Mouse (Mus musculus) heart, embryonic 14.5 days (tissue): ENCODE measurements around the gene Gpr65. TPM values are rescaled to one million over a fixed set of nuclear protein-coding genes. Genes with fewer than 3 reads are reported as not detected.

Source experiments
- ATAC-seq: fragments of 200-750 bp; cut with Nextera tagmentation; 2 replicates; pipeline ENCODE4 v1.8.0; 2017; ENCODE audit warnings: low read depth, moderate TSS enrichment; ENCODE audit not compliant: insufficient number of reproducible peaks, insufficient read depth, low FRiP score
- H3K27ac ChIP-seq, 2 experiments: fragments of 200-500 bp in 1 of 2; fragments of 300-500 bp in 1 of 2; sonication (generic) in 1 of 2; replicated peaks in 1 of 2; 2 replicates each; pipeline ENCODE4 v1.5.1; 2012 to 2014; ENCODE audit warnings: low read depth in 2 of 2, low read length in 2 of 2, control low read depth in 1 of 2, mild to moderate bottlenecking in 1 of 2, mixed read lengths in 1 of 2; ENCODE audit not compliant: control insufficient read depth in 1 of 2, insufficient read depth in 1 of 2
- H3K27me3 ChIP-seq: fragments of 300-500 bp; sonication (generic); 2 replicates; pipeline ENCODE4 v1.6.1; 2014; ENCODE audit warnings: mild to moderate bottlenecking, low read length, control low read depth; ENCODE audit not compliant: control insufficient read depth, insufficient read depth
- H3K36me3 ChIP-seq: fragments of 300-500 bp; sonication (generic); 2 replicates; pipeline ENCODE4 v1.6.1; 2014; ENCODE audit warnings: mild to moderate bottlenecking, control low read depth, low read length, mixed read lengths; ENCODE audit not compliant: control insufficient read depth, insufficient read depth
- H3K4me1 ChIP-seq, 2 experiments: fragments of 200-500 bp in 1 of 2; fragments of 300-500 bp in 1 of 2; sonication (generic) in 1 of 2; 2 replicates each; pipeline ENCODE4 v1.6.1; 2012 to 2014; ENCODE audit warnings: low read length in 2 of 2, control low read depth in 1 of 2, mixed read lengths in 1 of 2; ENCODE audit not compliant: control insufficient read depth in 2 of 2, insufficient read depth in 2 of 2
- H3K4me2 ChIP-seq: fragments of 300-500 bp; sonication (generic); 2 replicates; pipeline ENCODE4 v1.6.1; 2014; ENCODE audit warnings: mild to moderate bottlenecking, low read length
- H3K4me3 ChIP-seq, 2 experiments: fragments of 200-500 bp in 1 of 2; fragments of 300-500 bp in 1 of 2; sonication (generic) in 1 of 2; 2 replicates each; pipeline ENCODE4 v1.5.1; 2012 to 2014; ENCODE audit warnings: low read length in 2 of 2, mild to moderate bottlenecking in 2 of 2, control low read depth in 1 of 2, low read depth in 1 of 2, moderate library complexity in 1 of 2; ENCODE audit not compliant: control insufficient read depth in 1 of 2, insufficient read depth in 1 of 2
- H3K9ac ChIP-seq: fragments of 300-500 bp; sonication (generic); 2 replicates; pipeline ENCODE4 v1.6.1; 2014; ENCODE audit warnings: mild to moderate bottlenecking, low read length
- H3K9me3 ChIP-seq: fragments of 300-500 bp; sonication (generic); 2 replicates; pipeline ENCODE4 v1.6.1; 2016; ENCODE audit warnings: low read length, control low read depth; ENCODE audit not compliant: control insufficient read depth
- WGBS: fragments of 180-500 bp; shearing (Covaris S2); extraction: QIAGEN DNeasy Blood & Tissue Kit; methylation state at CpG from one replicate; pipeline ENCODE4 v1.1.7; 2014; 5-methylcytosine and 5-hydroxymethylcytosine counted together
- polyA plus RNA-seq: library from polyadenylated mRNA; unstranded; fragments of >200 nt; fragmentation: Nextera tagmentation; extraction: Ambion mirVana; gene quantifications from 2 replicates; pipeline ENCODE4 v1.2.1, GENCODE M21; 2014

The Gpr65 gene
- polyA plus RNA-seq, 1 experiment from 2014 or later: 1.0 TPM

GRCm38 (mm10) chr12:98249671-98250070, 18.8 kb upstream of the Gpr65 start:
- WGBS: 70% methylated on average over 3 of the region's 3 CpGs

GRCm38 (mm10) chr12:98250327-98250726, 18.1 kb upstream of the Gpr65 start:
- Histone ChIP-seq H3K36me3 (peaks cover 22% of the 10 kb centered on the region), H3K4me1 (no peaks in the 10 kb centered on the region), H3K4me3 (no peak overlapping the region), H3K4me2 (no peak overlapping the region), H3K9me3 (no peaks in the 10 kb centered on the region), H3K27ac (no peak overlapping the region), H3K9ac (no peak overlapping the region), H3K27me3 (no peaks in the 10 kb centered on the region)
- no peak for ATAC-seq
- WGBS: 92% methylated on average over 8 of the region's 8 CpGs

More at GRCm38 (mm10) chr12:98249671-98250070, 18.8 kb upstream of the Gpr65 start:
- Histone ChIP-seq H3K9ac (no peak overlapping the region), H3K27me3 (no peaks in the 10 kb centered on the region), H3K9me3 (no peaks in the 10 kb centered on the region), H3K4me1 (no peaks in the 10 kb centered on the region), H3K4me2 (no peak overlapping the region), H3K4me3 (no peak overlapping the region), H3K36me3 (peaks cover 22% of the 10 kb centered on the region), H3K27ac (no peak overlapping the region)
- ATAC-seq: no peak

- H3K9me3 ChIP-seq: no peaks in the 10 kb centered on the region
- H3K4me3 ChIP-seq: no peak overlapping the region
- no peak overlapping the region for H3K4me2 ChIP-seq
- peaks cover 18% of the 10 kb centered on the region for H3K36me3 ChIP-seq
- WGBS: 81% methylated on average over 2 of the region's 2 CpGs
- no peak for ATAC-seq
- no peak overlapping the region for H3K27ac ChIP-seq
- H3K9ac ChIP-seq: no peak overlapping the region
- peaks cover 0 to 4% of the 10 kb centered on the region in 2 experiments; a peak in 1 of 4 replicates for H3K4me1 ChIP-seq
- H3K27me3 ChIP-seq: no peaks in the 10 kb centered on the region
Observed at GRCm38 (mm10) chr12:98252417-98252816, 16.0 kb upstream of the Gpr65 start.

GRCm38 (mm10) chr12:98255373-98255995, 13.0 kb upstream of the Gpr65 start:
- Histone ChIP-seq H3K4me3 (no peak overlapping the region), H3K9ac (no peak overlapping the region), H3K27me3 (no peaks in the 10 kb centered on the region), H3K4me1 (peaks cover 0 to 11% of the 10 kb centered on the region in 2 experiments; a peak in 1 of 4 replicates), H3K36me3 (peaks cover 13% of the 10 kb centered on the region), H3K9me3 (no peaks in the 10 kb centered on the region), H3K4me2 (no peak overlapping the region), H3K27ac (no peak overlapping the region)
- no peak for ATAC-seq
- 77% methylated on average over 13 of the region's 13 CpGs for WGBS

- Histone ChIP-seq H3K36me3 (peaks cover 2% of the 10 kb centered on the region; the same call in 1 of the 2 replicates), H3K27ac (peak overlapping the region; percentile 92 to 97), H3K4me2 (peak overlapping the region; percentile 77), H3K4me3 (peak overlapping the region; percentile 89 to 91), H3K27me3 (no peaks in the 10 kb centered on the region), H3K9me3 (no peaks in the 10 kb centered on the region), H3K9ac (peak overlapping the region; percentile 96), H3K4me1 (peaks cover 0 to 11% of the 10 kb centered on the region in 2 experiments; a peak in 1 of 4 replicates)
- WGBS: 2% methylated on average over 8 of the region's 8 CpGs
- no peak for ATAC-seq
Observed at GRCm38 (mm10) chr12:98258371-98258844, 10.0 kb upstream of the Gpr65 start.

- Histone ChIP-seq H3K4me2 (peak within 1 kb of the TSS; percentile 77), H3K27ac (peak within 1 kb of the TSS; percentile 92 to 97), H3K4me1 (peaks cover 0 to 11% of the 10 kb centered on the region in 2 experiments; a peak in 1 of 4 replicates), H3K36me3 (peaks cover 2% of the 10 kb centered on the region; the same call in 1 of the 2 replicates), H3K9ac (peak within 1 kb of the TSS; percentile 96), H3K4me3 (peak within 1 kb of the TSS; percentile 89 to 91), H3K27me3 (no peaks in the 10 kb centered on the region), H3K9me3 (no peaks in the 10 kb centered on the region)
- under 1% methylated on average over 74 of the region's 76 CpGs for WGBS
- ATAC-seq: peak; percentile 90
Observed at GRCm38 (mm10) chr12:98258845-98259517, 9.5 kb upstream of the Gpr65 start, which contains the start of gene Galc. Galc (minus strand) TSS chr12:98259459.

- peak overlapping the region; percentile 77 for H3K4me2 ChIP-seq
- H3K36me3 ChIP-seq: peaks cover 2% of the 10 kb centered on the region; the same call in 1 of the 2 replicates
- H3K4me3 ChIP-seq: peak overlapping the region; percentile 89 to 91
- under 1% methylated on average over 12 of the region's 12 CpGs for WGBS
- no peak for ATAC-seq
- peaks cover 0 to 11% of the 10 kb centered on the region in 2 experiments; a peak in 1 of 4 replicates for H3K4me1 ChIP-seq
- no peaks in the 10 kb centered on the region for H3K27me3 ChIP-seq
- peak overlapping the region; percentile 77 to 97 for H3K27ac ChIP-seq
- H3K9me3 ChIP-seq: no peaks in the 10 kb centered on the region
- H3K9ac ChIP-seq: peak overlapping the region; percentile 96
Observed at GRCm38 (mm10) chr12:98259518-98259852, 8.9 kb upstream of the Gpr65 start.
